Mouse (Mus musculus) ovary, postnatal 36 days (tissue): Measurements from ENCODE around the gene Itsn1.

Source experiments
- DNase-seq: peaks from one replicate; pipeline ENCODE4 v3.0.0; 2022; ENCODE audit warnings: low spot score, mixed read lengths

Gene Itsn1

GRCm38 (mm10) chr16:91946261-91946660 lies 217.2 kb downstream of the Itsn1 start:
- no peak for DNase-seq

- no peak for DNase-seq
Measured at GRCm38 (mm10) chr16:91947093-91947492, 218.0 kb downstream of the Itsn1 start.

GRCm38 (mm10) chr16:91953967-91954366 lies 224.9 kb downstream of the Itsn1 start:
- DNase-seq, result no peak

GRCm38 (mm10) chr16:91954766-91955165 lies 225.7 kb downstream of the Itsn1 start:
- DNase-seq, result no peak

DNA sequence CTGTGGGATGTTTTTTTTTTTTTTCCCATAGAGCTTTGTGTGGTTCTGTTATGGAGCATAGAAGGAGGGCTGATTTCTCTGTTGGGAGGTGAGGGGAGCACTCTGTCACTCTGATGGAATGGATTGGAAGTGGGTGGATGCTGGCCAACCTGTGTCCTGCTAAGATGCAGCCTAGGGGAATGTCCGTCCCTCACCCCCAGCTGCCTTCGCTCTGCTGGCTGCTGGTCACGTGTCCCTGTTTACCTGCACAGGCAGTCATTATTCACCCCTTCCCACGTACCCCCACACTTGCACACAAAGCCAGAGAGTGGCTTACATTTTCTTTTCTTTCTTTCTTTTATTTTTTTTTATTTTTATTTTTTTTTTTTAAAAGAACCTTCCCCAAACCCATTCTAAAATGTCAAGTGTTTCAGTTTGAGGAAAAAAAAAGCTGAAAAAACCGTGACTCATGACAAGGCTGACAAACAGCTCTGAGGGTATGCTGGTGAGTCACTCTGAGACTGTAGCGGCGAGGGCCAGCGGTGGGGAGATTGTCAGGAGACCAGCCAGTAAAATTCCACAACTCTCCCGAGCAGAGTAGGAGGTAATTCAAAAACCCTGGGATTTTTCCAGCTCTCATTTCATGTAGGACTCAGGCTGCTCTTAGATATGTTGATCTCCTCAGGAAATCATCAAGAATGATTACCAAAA lies 233.3 kb downstream of the Itsn1 start:
- peak; percentile 28 for DNase-seq

- no peak for DNase-seq
Measured at GRCm38 (mm10) chr16:91962894-91963555, 233.9 kb downstream of the Itsn1 start.

- DNase-seq, result no peak
Measured at GRCm38 (mm10) chr16:91963556-91963900, 234.4 kb downstream of the Itsn1 start.

DNA sequence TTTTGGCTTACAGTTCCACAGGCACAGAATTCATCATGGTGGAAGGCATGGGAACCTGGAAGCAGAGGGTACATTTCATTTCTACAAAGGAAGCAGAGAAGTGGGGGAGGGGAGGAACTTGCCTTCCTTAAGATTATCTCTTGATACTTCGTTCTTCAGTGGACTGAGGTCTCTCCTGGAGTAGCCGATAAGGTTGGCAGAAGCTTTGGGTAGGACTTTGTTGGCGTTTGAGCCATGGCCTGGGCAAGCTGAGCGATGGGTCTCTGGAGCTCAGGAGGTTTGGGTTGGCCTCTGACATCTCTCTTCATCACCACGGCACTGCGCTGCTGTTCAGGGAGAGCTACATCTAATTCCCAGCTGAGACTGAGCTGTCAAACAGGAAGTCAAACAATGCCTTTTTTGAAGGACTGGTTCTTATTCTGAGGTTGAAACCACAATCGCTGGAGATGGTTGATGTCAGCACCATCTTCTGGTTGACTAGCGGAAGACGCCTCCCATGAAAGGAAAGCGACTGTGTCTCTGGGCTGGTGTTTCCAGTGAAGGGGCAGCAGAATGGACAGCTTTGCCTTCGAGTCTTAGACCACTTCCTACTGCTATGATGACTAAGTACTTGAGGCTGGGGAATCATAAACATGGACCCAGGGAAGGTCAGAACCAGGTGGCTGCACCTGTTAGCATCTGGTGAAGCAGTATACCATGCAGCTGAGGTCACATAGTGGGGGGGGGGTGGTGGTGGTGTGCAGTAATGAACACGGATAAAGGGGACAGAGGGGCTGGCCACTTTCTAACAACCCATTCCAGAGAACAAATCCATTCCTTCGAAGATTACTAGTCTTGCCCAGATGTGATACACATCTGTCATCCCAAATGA lies 235.5 kb downstream of the Itsn1 start:
- no peak for DNase-seq

- DNase-seq, result no peak
Measured at GRCm38 (mm10) chr16:91968725-91969124, 239.6 kb downstream of the Itsn1 start.

GRCm38 (mm10) chr16:91969516-91970031 lies 240.5 kb downstream of the Itsn1 start:
- DNase-seq, result no peak
